ENCODE assay signal across 11 mouse cellular contexts in the genomic region with DNA sequence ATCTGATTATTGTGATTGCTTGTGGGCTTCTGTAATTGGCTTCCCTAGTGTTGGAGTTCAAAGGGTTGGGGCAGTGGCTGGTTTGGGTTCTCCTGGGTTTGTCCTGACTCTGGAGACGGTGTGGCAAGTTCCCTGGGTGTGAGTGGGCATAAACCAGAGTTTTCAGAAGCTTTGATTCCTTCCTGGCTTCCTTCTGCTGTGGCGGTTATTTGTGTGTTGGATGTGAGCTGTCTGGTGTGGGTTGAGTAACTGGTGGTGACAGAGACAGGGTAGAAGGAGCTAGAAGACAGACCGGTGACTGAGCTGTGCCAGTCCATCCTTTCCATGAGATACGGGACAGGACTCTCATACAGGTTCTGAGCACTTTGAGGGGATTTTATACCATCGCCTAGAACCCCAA. TPM values are rescaled to one million over a fixed set of nuclear protein-coding genes. Genes with fewer than 3 reads are reported as not detected.
DNase-seq lines count a peak whose midpoint lies in the region; ATAC-seq and TF ChIP-seq lines count a peak whose summit lies in the region.
"Had no signal": no experiment of that assay in that cellular context is flagged by ENCODE, and none has a peak within 500 bp of the region (broad histone marks: within the 10 kb centered on the region; RNA-seq: fewer than 3 reads in every experiment).

No protein-coding gene starts in this region.

- no peak overlapping the region for H3K4me3 ChIP-seq in lung, adult 2 months (replicated peaks; ENCODE audit: extremely low read depth, low read depth, low read length)
- no peak overlapping the region for H3K4me3 ChIP-seq in hindbrain, embryonic 16.5 days (ENCODE audit: low read length)
- H3K4me3 ChIP-seq in neural tube, embryonic 13.5 days = no peak overlapping the region
- H3K4me3 ChIP-seq in cerebellum, adult 2 months (replicated peaks; ENCODE audit: insufficient read depth, low read depth, low read length) = no peak overlapping the region
- H3K4me3 ChIP-seq: embryonic facial prominence, embryonic 12.5 days; megakaryocyte, embryonic 14.5 days had no signal

- peak overlapping the region; percentile 84 for H3K4me2 ChIP-seq in hindbrain, embryonic 16.5 days (ENCODE audit: low read length)
- H3K4me2 ChIP-seq in neural tube, embryonic 13.5 days = peak overlapping the region; percentile 95
- H3K4me2 ChIP-seq: embryonic facial prominence, embryonic 12.5 days had no signal

- TF ChIP-seq POLR2A in lung, adult 2 months (IDR thresholded peaks at IDR 0.05; ENCODE audit: borderline replicate concordance, extremely low read depth, low read depth, low read length) = no peak
- TF ChIP-seq POLR2A in cerebellum, adult 2 months (IDR thresholded peaks at IDR 0.05; ENCODE audit: borderline replicate concordance, insufficient read depth, low read length) = no peak

- no peaks in the 10 kb centered on the region for H3K36me3 ChIP-seq in hindbrain, embryonic 16.5 days (ENCODE audit: control insufficient read depth, insufficient read depth, low read length)
- H3K36me3 ChIP-seq in neural tube, embryonic 13.5 days = no peaks in the 10 kb centered on the region

- TF ChIP-seq CTCF in lung, adult 2 months (IDR thresholded peaks at IDR 0.05; ENCODE audit: insufficient read depth, low read length) = no peak
- TF ChIP-seq CTCF in cerebellum, adult 2 months (IDR thresholded peaks at IDR 0.05; ENCODE audit: borderline replicate concordance, insufficient read depth, low read depth, low read length) = no peak

- H3K9ac ChIP-seq in hindbrain, embryonic 16.5 days (ENCODE audit: low read depth, low read length) = 0 out of 2 replicates have a peak overlapping the region, but pooled peaks have one; percentile 1
- peak overlapping the region; percentile 43; the same call in 1 of the 2 replicates for H3K9ac ChIP-seq in neural tube, embryonic 13.5 days
- H3K9ac ChIP-seq: embryonic facial prominence, embryonic 12.5 days had no signal

- no peak for DNase-seq in frontal cortex, postnatal 25 days (ENCODE audit: low spot score in 2 of 2)
- DNase-seq in lung, adult 2 months = peak; percentile 22
- no peak for DNase-seq in lung, postnatal 25 days (ENCODE audit: low spot score)
- no peak for DNase-seq in cerebellum, adult 2 months
- no peak for DNase-seq in kidney, adult 8-10 months
- DNase-seq: B cell, adult 2 months had no signal

- WGBS in lung, adult 2 months = 35% methylated on average over 5 of the region's 5 CpGs
- WGBS in hindbrain, embryonic 16.5 days = 86% methylated on average over 5 of the region's 5 CpGs
- WGBS in neural tube, embryonic 13.5 days = 80% methylated on average over 5 of the region's 5 CpGs
- 94% methylated on average over 5 of the region's 5 CpGs for WGBS in cerebellum, adult 2 months

- peak; percentile 24; the same call in 1 of the 2 replicates for ATAC-seq in frontal cortex, adult (ENCODE audit: low TSS enrichment)
- ATAC-seq in hindbrain, embryonic 16.5 days = no peak
- ATAC-seq in neural tube, embryonic 13.5 days (ENCODE audit: low read depth) = no peak

- H3K27ac ChIP-seq in hindbrain, embryonic 16.5 days (ENCODE audit: low read depth, low read length) = no peak overlapping the region; the same call in 1 of the 2 replicates
- H3K27ac ChIP-seq in neural tube, embryonic 13.5 days (replicated peaks) = no peak overlapping the region
- H3K27ac ChIP-seq in cerebellum, adult 2 months (ENCODE audit: insufficient read depth, low read length) = no peak overlapping the region

- no peaks in the 10 kb centered on the region for H3K9me3 ChIP-seq in hindbrain, embryonic 16.5 days (ENCODE audit: control insufficient read depth, low read length)
- no peaks in the 10 kb centered on the region for H3K9me3 ChIP-seq in neural tube, embryonic 13.5 days
- H3K9me3 ChIP-seq: embryonic facial prominence, embryonic 12.5 days; megakaryocyte, embryonic 14.5 days had no signal

- peaks cover 38% of the 10 kb centered on the region for H3K4me1 ChIP-seq in lung, adult 2 months (ENCODE audit: control insufficient read depth, insufficient read depth, low read length)
- H3K4me1 ChIP-seq in hindbrain, embryonic 16.5 days (ENCODE audit: control insufficient read depth, insufficient read depth, low read depth, low read length) = peaks cover 50% of the 10 kb centered on the region
- peaks cover 87% of the 10 kb centered on the region for H3K4me1 ChIP-seq in neural tube, embryonic 13.5 days (replicated peaks)
- peaks cover 20% of the 10 kb centered on the region for H3K4me1 ChIP-seq in cerebellum, adult 2 months (ENCODE audit: control insufficient read depth, insufficient read depth, low read length)

- no peaks in the 10 kb centered on the region for H3K27me3 ChIP-seq in hindbrain, embryonic 16.5 days (replicated peaks; ENCODE audit: control insufficient read depth, insufficient read depth, low read length)
- no peaks in the 10 kb centered on the region for H3K27me3 ChIP-seq in neural tube, embryonic 13.5 days
- H3K27me3 ChIP-seq in cerebellum, adult 2 months (ENCODE audit: control insufficient read depth, insufficient read depth, low read length) = no peaks in the 10 kb centered on the region
- H3K27me3 ChIP-seq: embryonic facial prominence, embryonic 12.5 days had no signal

RNA-seq across cellular contexts. Expression of a gene that starts 3.7 kb away (rescaled TPM):
- 205 and 224 TPM in 2 replicates for polyA plus RNA-seq in lung, adult 2 months (2012; rRNA removed)
- polyA plus RNA-seq in hindbrain, embryonic 16.5 days (2015; fragmentation: Nextera tagmentation; extraction: Ambion mirVana) = 31.7 and 37.0 TPM in 2 replicates
- polyA plus RNA-seq in neural tube, embryonic 13.5 days (2015; fragmentation: Nextera tagmentation; extraction: Ambion mirVana) = 35.9 and 37.3 TPM in 2 replicates
- polyA plus RNA-seq in cerebellum, adult 2 months (2012; rRNA removed) = 23.9 and 24.5 TPM in 2 replicates

RNA-seq across cellular contexts. Expression of a gene that starts 32.5 kb away (rescaled TPM):
- 26.3 and 37.9 TPM in 2 replicates for polyA plus RNA-seq in lung, adult 2 months (2012; rRNA removed)
- polyA plus RNA-seq in hindbrain, embryonic 16.5 days (2015; fragmentation: Nextera tagmentation; extraction: Ambion mirVana) = 357 and 362 TPM in 2 replicates
- 192 and 198 TPM in 2 replicates for polyA plus RNA-seq in neural tube, embryonic 13.5 days (2015; fragmentation: Nextera tagmentation; extraction: Ambion mirVana)
- polyA plus RNA-seq in cerebellum, adult 2 months (2012; rRNA removed) = 889 and 932 TPM in 2 replicates
